Mouse (Mus musculus) heart, embryonic 10.5 days (tissue): Measurements from ENCODE around the gene Apobec3. TPM values are rescaled to one million over a fixed set of nuclear protein-coding genes. Genes with fewer than 3 reads are reported as not detected.

Source experiments
- polyA plus RNA-seq: library from polyadenylated mRNA; unstranded; fragments of >200 nt; fragmentation: Nextera tagmentation; extraction: Ambion mirVana; gene quantifications from 2 replicates; pipeline ENCODE4 v1.2.1, GENCODE M21; 2016

Gene Apobec3
- polyA plus RNA-seq, 1 experiment from 2014 or later = 10.2 TPM

Other genes starting within 250 kb of the Apobec3 start
- 0.55 and 1.1 TPM in 2 replicates for gene Fam227a, start 232.7 kb upstream of the Apobec3 start, polyA plus RNA-seq
- gene Cby1, start 232.5 kb upstream of the Apobec3 start, polyA plus RNA-seq = 42.9 and 48.9 TPM in 2 replicates
- 258 and 286 TPM in 2 replicates for gene Tomm22, start 220.8 kb upstream of the Apobec3 start, polyA plus RNA-seq
- 18.4 and 21.0 TPM in 2 replicates for gene Josd1, start 203.7 kb upstream of the Apobec3 start, polyA plus RNA-seq
- gene Gtpbp1, start 200.8 kb upstream of the Apobec3 start, polyA plus RNA-seq = 38.1 and 38.3 TPM in 2 replicates
- 2.4 and 2.9 TPM in 2 replicates for gene Sun2, start 149.1 kb upstream of the Apobec3 start, polyA plus RNA-seq
- gene Dnal4, start 113.8 kb upstream of the Apobec3 start, polyA plus RNA-seq = 37.3 and 48.0 TPM in 2 replicates
- 1.1 and 1.2 TPM in 2 replicates for gene Nptxr, start 86.9 kb upstream of the Apobec3 start, polyA plus RNA-seq
- gene Npcd, start 57.4 kb upstream of the Apobec3 start, polyA plus RNA-seq = not detected in 2 replicates
- 18.9 and 27.1 TPM in 2 replicates for gene Cbx6, start 57.0 kb upstream of the Apobec3 start, polyA plus RNA-seq
- 0.82 and 1.0 TPM in 2 replicates for gene Cbx7, start 79.5 kb downstream of the Apobec3 start, polyA plus RNA-seq
- 0.95 and 1.9 TPM in 2 replicates for gene Pdgfb, start 123.3 kb downstream of the Apobec3 start, polyA plus RNA-seq
- gene Syngr1, start 199.7 kb downstream of the Apobec3 start, polyA plus RNA-seq = 6.7 and 11.6 TPM in 2 replicates
- 770 and 980 TPM in 2 replicates for gene Rpl3, start 200.2 kb downstream of the Apobec3 start, polyA plus RNA-seq
- gene Tab1, start 241.5 kb downstream of the Apobec3 start, polyA plus RNA-seq = 34.2 and 38.1 TPM in 2 replicates